Mouse (Mus musculus) neural tube, embryonic 12.5 days (tissue): ENCODE results near the gene Gpbar1. TPM values are rescaled to one million over a fixed set of nuclear protein-coding genes. Genes with fewer than 3 reads are reported as not detected.
A peak's percentile ranks its signal among the peaks of the same experiment; 100 is the strongest.
"Not testable (repeated sequence)": the region's sequence is repeated elsewhere in the genome, so short reads cannot be mapped to it uniquely, and the experiment has no call there.

Source experiments
- ATAC-seq: fragments of 200-750 bp; cut with Nextera tagmentation; 2 replicates; pipeline ENCODE4 v1.8.0; 2017; ENCODE audit warnings: low read depth, mild to moderate bottlenecking, moderate TSS enrichment, moderate library complexity; ENCODE audit not compliant: low FRiP score
- H3K27ac ChIP-seq: fragments of 300-500 bp; sonication (generic); 2 replicates; pipeline ENCODE4 v1.5.1; 2016
- H3K27me3 ChIP-seq: fragments of 300-500 bp; sonication (generic); replicated peaks from 2 replicates; pipeline ENCODE4 v1.6.1; 2016; ENCODE audit warnings: mild to moderate bottlenecking
- H3K36me3 ChIP-seq: fragments of 300-500 bp; sonication (generic); 2 replicates; pipeline ENCODE4 v1.6.1; 2016; ENCODE audit warnings: mild to moderate bottlenecking
- H3K4me1 ChIP-seq: fragments of 300-500 bp; sonication (generic); 2 replicates; pipeline ENCODE4 v1.6.1; 2016
- H3K4me2 ChIP-seq: fragments of 300-500 bp; sonication (generic); replicated peaks from 2 replicates; pipeline ENCODE4 v1.6.1; 2016; ENCODE audit warnings: mild to moderate bottlenecking
- H3K4me3 ChIP-seq: fragments of 300-500 bp; sonication (generic); 2 replicates; pipeline ENCODE4 v1.5.1; 2016
- H3K9ac ChIP-seq: fragments of 300-500 bp; sonication (generic); 2 replicates; pipeline ENCODE4 v1.6.1; 2016; ENCODE audit warnings: mild to moderate bottlenecking
- H3K9me3 ChIP-seq: fragments of 300-500 bp; sonication (generic); 2 replicates; pipeline ENCODE4 v1.6.1; 2016; ENCODE audit warnings: mild to moderate bottlenecking
- WGBS: fragments of 180-500 bp; shearing (Covaris S2); methylation state at CpG from one replicate; pipeline ENCODE4 v1.1.7; 2016; 5-methylcytosine and 5-hydroxymethylcytosine counted together
- polyA plus RNA-seq: library from polyadenylated mRNA; unstranded; fragments of >200 nt; fragmentation: Nextera tagmentation; extraction: Ambion mirVana; gene quantifications from 2 replicates; pipeline ENCODE4 v1.2.1, GENCODE M21; 2016

Gene Gpbar1
- polyA plus RNA-seq, 1 experiment from 2014 or later: not detected

GRCm38 (mm10) chr1:74280591-74281325, 2.4 kb downstream of the Gpbar1 start:
- H3K27ac ChIP-seq: no peak overlapping the region
- ATAC-seq: no peak
- H3K9me3 ChIP-seq: no peaks in the 10 kb centered on the region
- H3K4me1 ChIP-seq: peaks cover 17% of the 10 kb centered on the region
- no peaks in the 10 kb centered on the region for H3K27me3 ChIP-seq
- WGBS: 93% methylated on average over 14 of the region's 14 CpGs
- peaks cover 42% of the 10 kb centered on the region for H3K36me3 ChIP-seq
- H3K9ac ChIP-seq: no peak overlapping the region
- H3K4me3 ChIP-seq: no peak overlapping the region
- no peak overlapping the region for H3K4me2 ChIP-seq

DNA sequence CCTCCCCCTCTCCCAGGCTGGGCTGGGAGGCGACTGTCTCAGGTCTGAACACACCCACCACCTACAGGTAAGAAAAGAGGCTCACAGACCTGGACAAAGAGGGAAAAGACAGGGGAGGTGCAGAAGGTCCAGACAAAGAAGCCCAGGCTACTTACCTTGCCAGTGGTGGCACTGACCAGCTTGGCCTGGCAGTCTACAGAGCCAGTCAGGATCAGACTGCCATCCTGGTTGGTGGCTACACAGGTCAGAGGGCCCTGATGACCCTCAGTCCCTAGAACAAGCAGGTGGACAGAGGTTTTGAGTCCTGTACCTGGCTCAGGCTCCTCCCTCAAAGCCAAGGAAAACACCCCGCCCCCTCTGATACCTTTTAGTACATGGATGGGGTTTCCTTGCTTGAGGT, 3.0 kb downstream of the Gpbar1 start:
- no peak overlapping the region for H3K4me3 ChIP-seq
- no peaks in the 10 kb centered on the region for H3K9me3 ChIP-seq
- no peak for ATAC-seq
- no peak overlapping the region for H3K4me2 ChIP-seq
- H3K4me1 ChIP-seq: peaks cover 21% of the 10 kb centered on the region
- WGBS: 90% methylated on average over 2 of the region's 2 CpGs
- no peak overlapping the region for H3K9ac ChIP-seq
- H3K27me3 ChIP-seq: no peaks in the 10 kb centered on the region
- peaks cover 42% of the 10 kb centered on the region for H3K36me3 ChIP-seq
- no peak overlapping the region for H3K27ac ChIP-seq

DNA sequence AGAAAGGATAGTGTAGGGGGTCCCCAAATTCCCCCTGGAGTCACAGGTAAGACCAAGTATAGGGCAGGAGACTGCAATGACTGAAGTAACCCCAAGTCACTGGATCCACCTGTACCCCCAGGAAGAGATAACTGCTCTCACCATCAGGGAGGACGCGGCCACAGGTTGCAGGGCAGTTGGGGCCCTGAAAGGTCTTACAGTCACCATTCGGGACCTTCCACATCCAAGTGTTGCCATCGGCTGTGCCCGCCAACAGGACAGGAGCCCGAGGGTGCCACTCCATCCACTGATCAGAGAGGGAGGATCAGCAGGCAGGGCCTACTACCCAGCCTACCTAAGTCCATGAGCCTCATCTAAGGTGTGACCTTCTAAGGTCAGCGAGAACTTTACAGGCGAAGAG, 3.5 kb downstream of the Gpbar1 start:
- Histone ChIP-seq H3K36me3 (peaks cover 42% of the 10 kb centered on the region), H3K27ac (no peak overlapping the region), H3K4me2 (no peak overlapping the region), H3K4me1 (peaks cover 21% of the 10 kb centered on the region), H3K9ac (no peak overlapping the region), H3K9me3 (no peaks in the 10 kb centered on the region), H3K27me3 (no peaks in the 10 kb centered on the region), H3K4me3 (no peak overlapping the region)
- no peak for ATAC-seq
- 96% methylated on average over 8 of the region's 8 CpGs for WGBS

GRCm38 (mm10) chr1:74282896-74283625, 4.7 kb downstream of the Gpbar1 start:
- H3K9ac ChIP-seq: no peak overlapping the region
- peaks cover 21% of the 10 kb centered on the region for H3K4me1 ChIP-seq
- no peak overlapping the region for H3K27ac ChIP-seq
- no peak for ATAC-seq
- peaks cover 42% of the 10 kb centered on the region for H3K36me3 ChIP-seq
- H3K4me3 ChIP-seq: no peak overlapping the region
- peak overlapping the region; percentile 83; the same call in 1 of the 2 replicates for H3K4me2 ChIP-seq
- 91% methylated on average over 10 of the region's 10 CpGs for WGBS
- no peaks in the 10 kb centered on the region for H3K9me3 ChIP-seq
- H3K27me3 ChIP-seq: no peaks in the 10 kb centered on the region

DNA sequence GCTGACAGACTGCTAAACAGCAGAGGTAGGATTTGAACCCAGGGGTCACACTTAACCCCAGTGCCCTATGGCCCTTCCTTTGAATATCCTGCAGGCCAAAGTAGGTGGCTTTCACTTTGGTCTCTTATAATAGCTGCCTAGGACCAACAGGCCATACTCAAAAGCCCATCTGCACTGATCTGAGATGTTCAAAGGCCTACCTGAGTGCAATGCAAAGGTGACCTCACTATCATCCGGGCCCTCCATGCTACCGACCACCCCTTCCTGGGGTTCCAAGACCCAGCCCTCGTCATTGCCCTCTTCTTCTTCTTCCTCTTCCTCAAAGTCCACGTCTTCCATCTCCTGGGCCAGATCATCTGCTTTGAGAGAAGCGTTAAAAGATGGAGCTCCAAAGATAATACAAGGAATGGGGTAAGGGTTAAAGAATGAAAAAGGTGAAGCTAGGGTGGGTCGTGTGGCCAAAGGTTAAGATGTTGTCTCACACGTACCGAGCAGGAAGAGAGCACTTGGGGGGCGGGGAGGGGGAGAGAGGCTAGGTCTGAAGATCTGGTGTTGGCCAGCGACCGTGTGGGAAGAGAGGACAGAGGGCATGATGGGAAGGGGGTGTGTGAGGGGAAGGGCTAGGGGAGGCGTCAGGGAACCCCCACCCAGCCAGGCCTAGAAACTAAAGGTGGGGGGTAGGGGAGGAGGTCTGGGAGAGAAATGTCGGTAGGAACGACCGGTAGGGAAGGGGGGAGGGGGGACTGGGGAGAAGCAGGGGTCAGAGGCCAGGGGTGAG, 5.5 kb downstream of the Gpbar1 start:
- H3K27ac ChIP-seq: no peak overlapping the region
- peaks cover 40% of the 10 kb centered on the region for H3K36me3 ChIP-seq
- ATAC-seq: peak; percentile 52
- WGBS: 13% methylated on average over 15 of the region's 15 CpGs
- peak overlapping the region; percentile 83 for H3K4me2 ChIP-seq
- peaks cover 21% of the 10 kb centered on the region for H3K4me1 ChIP-seq
- peak overlapping the region; percentile 63 for H3K4me3 ChIP-seq
- no peaks in the 10 kb centered on the region for H3K9me3 ChIP-seq
- H3K27me3 ChIP-seq: no peaks in the 10 kb centered on the region
- H3K9ac ChIP-seq: peak overlapping the region; percentile 64

DNA sequence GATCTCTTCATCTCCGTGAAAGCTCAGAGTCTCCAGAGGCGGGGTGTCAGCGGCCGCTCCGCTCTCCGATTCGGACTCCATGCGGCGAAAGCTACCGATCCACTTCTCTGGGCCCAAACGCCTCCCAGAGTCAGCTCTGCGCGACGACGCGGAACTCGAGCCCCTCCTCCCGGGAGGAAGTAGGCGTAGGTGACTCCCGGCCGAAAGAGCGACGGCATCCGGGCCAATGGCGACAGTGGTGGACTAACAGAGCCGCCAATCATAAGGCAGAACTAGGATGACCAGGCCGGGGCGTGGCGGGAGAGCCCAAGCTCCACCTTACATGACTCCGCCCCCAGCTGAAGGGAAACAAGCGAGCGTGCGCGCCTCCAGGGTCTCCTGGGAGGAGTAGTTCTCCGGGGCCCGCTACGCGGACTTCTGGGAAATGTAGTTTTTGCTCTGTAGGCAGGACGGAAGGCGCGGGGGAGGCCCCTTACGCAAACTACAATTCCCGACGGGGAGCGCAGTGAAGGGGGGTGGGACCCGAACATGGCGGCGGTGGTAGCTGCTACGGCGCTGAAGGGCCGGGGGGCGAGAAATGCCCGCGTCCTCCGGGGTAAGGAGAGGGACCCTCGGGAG, 6.3 kb downstream of the Gpbar1 start, which contains the start of the genes Aamp and Pnkd:
Aamp (minus strand) TSS at position 196 of the 618 bp plus-strand sequence.
Pnkd (plus strand) TSS at position 388 of the 618 bp plus-strand sequence.
- no peak within 1 kb of the TSS for H3K27ac ChIP-seq
- peaks cover 21% of the 10 kb centered on the region for H3K4me1 ChIP-seq
- H3K9me3 ChIP-seq: no peaks in the 10 kb centered on the region
- H3K4me3 ChIP-seq: peak within 1 kb of the TSS; percentile 63
- no peaks in the 10 kb centered on the region for H3K27me3 ChIP-seq
- WGBS: under 1% methylated on average over 56 of the region's 56 CpGs
- peak within 1 kb of the TSS; percentile 83 for H3K4me2 ChIP-seq
- ATAC-seq: peak; percentile 98
- H3K9ac ChIP-seq: peak within 1 kb of the TSS; percentile 64
- peaks cover 33% of the 10 kb centered on the region for H3K36me3 ChIP-seq

GRCm38 (mm10) chr1:74285212-74286010, 7.1 kb downstream of the Gpbar1 start:
- peak overlapping the region; percentile 63 for H3K4me3 ChIP-seq
- WGBS: 4% methylated on average over 23 of the region's 23 CpGs
- ATAC-seq: no peak; the same call in 1 of the 2 replicates
- no peaks in the 10 kb centered on the region for H3K9me3 ChIP-seq
- H3K27ac ChIP-seq: no peak overlapping the region
- H3K4me1 ChIP-seq: peaks cover 21% of the 10 kb centered on the region
- peak overlapping the region; percentile 83 for H3K4me2 ChIP-seq
- no peaks in the 10 kb centered on the region for H3K27me3 ChIP-seq
- H3K36me3 ChIP-seq: peaks cover 33% of the 10 kb centered on the region
- peak overlapping the region; percentile 56 for H3K9ac ChIP-seq

GRCm38 (mm10) chr1:74286869-74287607, 8.7 kb downstream of the Gpbar1 start:
- H3K4me3 ChIP-seq, H3K27ac ChIP-seq, H3K9me3 ChIP-seq, H3K4me2 ChIP-seq, H3K27me3 ChIP-seq, H3K9ac ChIP-seq, ATAC-seq: not testable (repeated sequence)
- WGBS: 59% methylated on average over 16 of the region's 17 CpGs
- H3K36me3 ChIP-seq: peaks cover 31% of the 10 kb centered on the region
- peaks cover 21% of the 10 kb centered on the region for H3K4me1 ChIP-seq

DNA sequence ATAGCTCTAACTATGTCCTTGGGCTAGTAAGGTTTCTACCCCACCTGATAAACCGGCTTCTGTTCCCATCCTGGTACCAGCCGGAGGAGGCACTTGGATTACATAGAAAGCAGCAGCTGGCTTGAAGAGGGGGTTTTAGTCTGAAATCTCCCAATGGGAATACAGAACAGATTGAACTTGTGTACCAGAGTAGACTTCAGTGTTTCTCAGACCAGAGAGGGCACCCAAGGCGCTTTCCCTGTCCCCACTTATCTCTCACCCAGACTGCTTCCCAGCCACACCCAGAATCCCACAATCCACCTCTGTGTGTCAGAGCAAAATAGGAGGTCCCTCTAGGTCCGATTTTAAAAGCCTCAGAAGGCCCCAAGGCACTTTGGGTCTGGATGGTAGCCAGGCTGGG, 10.0 kb downstream of the Gpbar1 start:
- H3K36me3 ChIP-seq: peaks cover 22% of the 10 kb centered on the region
- peaks cover 14% of the 10 kb centered on the region for H3K4me1 ChIP-seq
- WGBS: 88% methylated on average over 4 of the region's 4 CpGs
- H3K9ac ChIP-seq: no peak overlapping the region
- no peak overlapping the region for H3K4me3 ChIP-seq
- H3K4me2 ChIP-seq: no peak overlapping the region
- H3K27me3 ChIP-seq: no peaks in the 10 kb centered on the region
- ATAC-seq: no peak
- H3K9me3 ChIP-seq: no peaks in the 10 kb centered on the region
- no peak overlapping the region for H3K27ac ChIP-seq

DNA sequence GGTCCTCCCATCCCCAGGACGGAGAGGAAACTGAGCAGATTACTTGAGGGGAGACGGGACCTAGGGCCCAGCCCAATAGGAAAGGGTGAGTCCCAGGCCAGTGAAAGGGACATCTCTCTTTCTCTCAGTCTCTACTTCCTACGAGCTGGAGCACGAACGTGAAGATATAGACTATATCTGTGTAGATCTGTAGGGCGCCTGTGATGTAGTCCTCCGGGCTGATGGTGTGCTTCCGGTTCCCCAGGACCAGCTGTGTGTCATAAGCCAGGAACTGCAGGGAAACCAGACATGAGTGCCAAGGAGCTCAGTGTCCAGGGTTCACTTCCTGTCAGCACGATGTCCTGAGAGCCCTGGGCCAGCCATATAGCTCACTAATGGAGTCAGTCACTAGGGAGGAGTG, 10.9 kb downstream of the Gpbar1 start:
- Histone ChIP-seq H3K27me3 (no peaks in the 10 kb centered on the region), H3K9ac (no peak overlapping the region), H3K4me3 (no peak overlapping the region), H3K4me1 (peaks cover 8% of the 10 kb centered on the region), H3K27ac (no peak overlapping the region), H3K4me2 (no peak overlapping the region), H3K36me3 (peaks cover 25% of the 10 kb centered on the region), H3K9me3 (no peaks in the 10 kb centered on the region)
- no peak for ATAC-seq
- 91% methylated on average over 9 of the region's 9 CpGs for WGBS

DNA sequence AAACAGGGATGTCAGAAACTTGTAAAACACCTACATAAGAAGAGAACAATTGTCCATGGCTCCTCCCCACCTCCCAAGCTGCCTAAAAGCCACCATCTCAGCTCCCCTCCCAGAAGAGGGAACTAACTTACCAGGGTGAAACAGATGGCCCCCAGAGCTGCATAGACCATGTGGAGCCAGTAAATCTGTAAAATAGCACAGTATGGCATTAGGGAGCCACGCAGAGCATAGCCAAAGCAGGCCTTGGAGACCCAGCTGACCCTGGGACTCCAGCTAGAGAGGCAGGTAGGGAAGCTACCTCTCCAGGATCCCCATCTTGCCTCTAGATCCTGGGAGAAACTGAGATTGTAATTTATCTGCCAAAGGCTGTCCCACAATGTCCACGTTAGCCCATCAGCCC, 11.4 kb downstream of the Gpbar1 start:
- no peaks in the 10 kb centered on the region for H3K27me3 ChIP-seq
- no peak overlapping the region for H3K27ac ChIP-seq
- ATAC-seq: no peak
- H3K4me3 ChIP-seq: no peak overlapping the region
- peaks cover 26% of the 10 kb centered on the region for H3K36me3 ChIP-seq
- peaks cover 8% of the 10 kb centered on the region for H3K4me1 ChIP-seq
- WGBS: 86% methylated on average over 2 of the region's 2 CpGs
- H3K9me3 ChIP-seq: no peaks in the 10 kb centered on the region
- no peak overlapping the region for H3K9ac ChIP-seq
- no peak overlapping the region for H3K4me2 ChIP-seq
